Mouse (Mus musculus) liver, embryonic 15.5 days (tissue): ENCODE results near the gene Myt1l. TPM values are rescaled to one million over a fixed set of nuclear protein-coding genes. Genes with fewer than 3 reads are reported as not detected.

Experiments used
- ATAC-seq: fragments of 200-750 bp; cut with Nextera tagmentation; 2 replicates; pipeline ENCODE4 v1.8.0; 2017; ENCODE audit warnings: moderate number of reproducible peaks, mild to moderate bottlenecking, moderate library complexity; ENCODE audit not compliant: insufficient read depth
- H3K27ac ChIP-seq: fragments of 300-500 bp; sonication (generic); replicated peaks from 2 replicates; pipeline ENCODE4 v1.5.1; 2015; ENCODE audit warnings: mild to moderate bottlenecking, inconsistent platforms
- H3K27me3 ChIP-seq: fragments of 300-500 bp; sonication (generic); 2 replicates; pipeline ENCODE4 v1.6.1; 2015; ENCODE audit warnings: mild to moderate bottlenecking, inconsistent platforms
- H3K36me3 ChIP-seq: fragments of 300-500 bp; sonication (generic); replicated peaks from 2 replicates; pipeline ENCODE4 v1.6.1; 2015; ENCODE audit warnings: moderate library complexity, mild to moderate bottlenecking, inconsistent platforms
- H3K4me1 ChIP-seq: fragments of 300-500 bp; sonication (generic); replicated peaks from 2 replicates; pipeline ENCODE4 v1.6.1; 2015; ENCODE audit warnings: inconsistent platforms
- H3K4me2 ChIP-seq: fragments of 300-500 bp; sonication (generic); 2 replicates; pipeline ENCODE4 v1.6.1; 2015; ENCODE audit warnings: moderate library complexity, mild to moderate bottlenecking, inconsistent platforms
- H3K4me3 ChIP-seq: fragments of 300-500 bp; sonication (generic); replicated peaks from 2 replicates; pipeline ENCODE4 v1.5.1; 2015; ENCODE audit warnings: mild to moderate bottlenecking, inconsistent platforms
- H3K9ac ChIP-seq: fragments of 300-500 bp; sonication (generic); 2 replicates; pipeline ENCODE4 v1.6.1; 2015; ENCODE audit warnings: moderate library complexity, mild to moderate bottlenecking, inconsistent platforms
- H3K9me3 ChIP-seq: fragments of 300-500 bp; sonication (generic); replicated peaks from 2 replicates; pipeline ENCODE4 v1.6.1; 2016; ENCODE audit warnings: inconsistent platforms
- WGBS: fragments of 180-500 bp; shearing (Covaris S2); methylation state at CpG from one replicate; pipeline ENCODE4 v1.1.7; 2015; ENCODE audit warnings: mixed read lengths; ENCODE audit not compliant: insufficient replicate concordance; 5-methylcytosine and 5-hydroxymethylcytosine counted together
- polyA plus RNA-seq: library from polyadenylated mRNA; unstranded; fragments of >200 nt; fragmentation: Nextera tagmentation; extraction: Ambion mirVana; gene quantifications from 2 replicates; pipeline ENCODE4 v1.2.1, GENCODE M21; 2015

Gene Myt1l
- polyA plus RNA-seq, 1 experiment from 2014 or later, result 0.05 TPM

DNA sequence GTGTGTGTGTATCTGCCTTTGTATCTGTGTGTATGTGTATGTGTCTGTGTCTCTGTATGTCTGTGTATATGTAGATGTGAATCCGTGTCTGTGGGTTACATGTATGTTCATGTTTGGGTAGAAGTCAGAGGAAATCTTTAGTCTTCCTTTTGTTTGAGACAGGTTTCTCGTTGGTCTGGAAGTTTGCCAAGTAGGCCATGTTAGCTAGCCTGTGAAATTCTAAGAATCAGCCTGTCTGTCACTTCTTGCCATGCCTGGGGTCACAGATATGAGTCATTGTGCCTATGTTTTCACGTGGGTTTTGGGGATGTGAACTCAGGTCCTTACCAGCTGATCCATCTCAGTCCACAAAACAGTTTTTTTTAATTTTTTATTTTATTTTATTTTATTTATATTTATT is 128.9 kb downstream of the Myt1l start:
- H3K4me2 ChIP-seq, result no peak overlapping the region
- no peak for ATAC-seq
- H3K36me3 ChIP-seq, result no peaks in the 10 kb centered on the region
- 34% methylated on average over 3 of the region's 3 CpGs for WGBS
- no peak overlapping the region for H3K4me3 ChIP-seq
- H3K9ac ChIP-seq, result no peak overlapping the region
- no peaks in the 10 kb centered on the region for H3K4me1 ChIP-seq
- no peak overlapping the region for H3K27ac ChIP-seq
- H3K9me3 ChIP-seq, result no peaks in the 10 kb centered on the region
- H3K27me3 ChIP-seq, result no peaks in the 10 kb centered on the region

DNA sequence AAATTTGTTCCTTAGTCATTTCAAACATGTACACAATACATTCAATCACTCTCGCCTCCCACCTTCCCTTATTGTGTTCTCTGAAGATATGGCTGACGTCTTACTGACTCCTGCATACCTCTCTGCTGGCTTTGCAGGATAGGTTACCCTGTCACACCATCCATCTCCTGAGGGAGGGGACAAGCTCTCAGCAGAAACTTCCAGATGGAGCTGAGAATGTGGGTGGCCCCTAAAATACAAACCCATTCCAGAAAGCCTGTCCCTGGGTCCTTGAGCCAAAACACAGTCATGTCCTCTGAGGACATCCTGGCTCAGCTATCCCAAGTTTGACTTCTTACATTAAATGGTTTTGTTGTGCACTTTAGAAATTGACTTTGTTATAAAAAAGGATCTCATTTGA is 129.7 kb downstream of the Myt1l start:
- Histone ChIP-seq H3K36me3 (no peaks in the 10 kb centered on the region), H3K4me3 (no peak overlapping the region), H3K4me1 (no peaks in the 10 kb centered on the region), H3K9ac (no peak overlapping the region), H3K9me3 (no peaks in the 10 kb centered on the region), H3K4me2 (no peak overlapping the region), H3K27me3 (no peaks in the 10 kb centered on the region), H3K27ac (no peak overlapping the region)
- WGBS, result 61% methylated on average over 2 of the region's 2 CpGs
- ATAC-seq, result no peak

DNA sequence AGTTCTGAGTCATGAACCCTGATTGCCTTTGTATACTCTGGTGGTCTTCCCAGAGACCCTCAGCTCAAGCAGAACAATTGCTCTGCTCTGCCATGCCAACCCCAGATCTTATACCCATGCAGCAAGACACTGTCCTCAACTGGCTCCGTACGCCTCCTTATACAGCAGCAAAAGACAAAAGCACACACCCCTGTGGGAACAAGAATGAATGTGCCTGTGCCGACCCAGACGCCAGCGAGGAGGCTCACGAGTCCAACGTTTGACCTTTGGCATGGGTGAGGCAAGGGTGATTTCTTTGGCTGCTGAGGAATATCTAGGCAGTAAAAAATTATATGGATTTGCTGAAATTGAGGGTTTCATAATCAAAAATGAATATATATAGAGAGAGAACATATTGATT is 143.8 kb downstream of the Myt1l start:
- Histone ChIP-seq H3K27me3 (no peaks in the 10 kb centered on the region), H3K27ac (no peak overlapping the region), H3K4me3 (no peak overlapping the region), H3K9me3 (no peaks in the 10 kb centered on the region), H3K4me1 (no peaks in the 10 kb centered on the region), H3K4me2 (no peak overlapping the region), H3K9ac (no peak overlapping the region), H3K36me3 (no peaks in the 10 kb centered on the region)
- WGBS, result 73% methylated on average over 7 of the region's 7 CpGs
- ATAC-seq, result no peak

DNA sequence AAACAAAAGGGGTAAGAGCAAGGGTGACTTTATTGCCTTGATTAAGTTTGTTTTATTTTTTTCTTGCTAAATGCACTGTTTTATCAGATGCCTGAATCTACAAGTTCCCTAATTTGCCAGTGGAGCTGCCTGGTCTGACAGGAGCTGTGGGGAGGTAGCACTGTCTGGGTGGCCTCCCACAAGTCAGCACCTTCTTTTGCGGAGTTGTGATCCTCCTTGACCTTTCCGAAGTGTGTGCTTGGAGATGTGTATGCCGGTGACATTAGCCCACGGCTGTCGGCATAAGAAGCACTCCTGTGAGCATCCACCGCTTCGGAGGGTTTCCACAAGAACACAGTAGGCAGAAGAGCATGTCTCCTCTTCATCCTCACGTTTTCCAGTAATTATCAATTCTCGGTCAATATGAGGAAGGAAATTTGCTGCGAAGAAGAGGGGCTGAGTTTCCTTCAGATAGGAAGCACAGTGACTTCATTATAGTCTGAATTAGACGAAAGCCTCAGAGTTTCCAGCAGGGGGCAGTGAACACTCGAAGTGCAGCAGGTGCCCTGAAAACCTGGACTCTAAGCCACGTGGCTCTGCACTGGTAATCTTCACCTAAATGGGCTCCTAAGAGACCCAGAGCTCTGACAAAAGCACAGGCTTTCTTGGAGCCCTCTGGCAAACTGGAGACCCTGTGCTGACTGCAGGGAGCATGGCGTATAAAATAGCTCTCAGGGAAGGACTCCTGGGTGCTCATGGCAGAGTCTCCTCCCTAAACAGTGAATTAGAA is 147.6 kb downstream of the Myt1l start:
- no peak overlapping the region for H3K4me3 ChIP-seq
- H3K27ac ChIP-seq, result no peak overlapping the region
- H3K27me3 ChIP-seq, result no peaks in the 10 kb centered on the region
- WGBS, result 37% methylated on average over 14 of the region's 14 CpGs
- no peaks in the 10 kb centered on the region for H3K9me3 ChIP-seq
- ATAC-seq, result no peak
- H3K36me3 ChIP-seq, result no peaks in the 10 kb centered on the region
- H3K4me2 ChIP-seq, result no peak overlapping the region
- H3K9ac ChIP-seq, result no peak overlapping the region
- no peaks in the 10 kb centered on the region for H3K4me1 ChIP-seq

DNA sequence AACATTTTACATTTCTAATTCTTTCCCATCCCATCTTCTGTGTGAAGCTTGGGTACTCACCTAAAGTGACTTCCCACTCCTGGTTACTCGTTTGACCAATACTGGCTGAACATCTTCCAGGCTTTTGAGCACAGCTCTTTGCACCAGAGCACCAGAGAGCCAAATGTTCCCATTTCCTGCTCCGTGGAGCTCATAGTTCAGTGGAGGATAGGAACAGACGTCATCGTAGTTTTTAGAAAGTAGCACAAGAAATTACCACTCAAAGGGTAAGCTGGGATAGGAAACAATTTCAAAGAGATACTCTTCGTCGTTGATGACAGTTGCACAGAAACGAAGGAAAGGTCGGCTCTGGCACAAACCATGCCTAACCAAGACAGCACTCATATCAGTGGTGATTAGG is 154.2 kb downstream of the Myt1l start:
- no peaks in the 10 kb centered on the region for H3K27me3 ChIP-seq
- no peaks in the 10 kb centered on the region for H3K36me3 ChIP-seq
- no peak overlapping the region for H3K27ac ChIP-seq
- 54% methylated on average over 8 of the region's 8 CpGs for WGBS
- no peak overlapping the region for H3K4me2 ChIP-seq
- no peaks in the 10 kb centered on the region for H3K9me3 ChIP-seq
- H3K4me3 ChIP-seq, result no peak overlapping the region
- H3K4me1 ChIP-seq, result no peaks in the 10 kb centered on the region
- H3K9ac ChIP-seq, result no peak overlapping the region
- no peak for ATAC-seq

DNA sequence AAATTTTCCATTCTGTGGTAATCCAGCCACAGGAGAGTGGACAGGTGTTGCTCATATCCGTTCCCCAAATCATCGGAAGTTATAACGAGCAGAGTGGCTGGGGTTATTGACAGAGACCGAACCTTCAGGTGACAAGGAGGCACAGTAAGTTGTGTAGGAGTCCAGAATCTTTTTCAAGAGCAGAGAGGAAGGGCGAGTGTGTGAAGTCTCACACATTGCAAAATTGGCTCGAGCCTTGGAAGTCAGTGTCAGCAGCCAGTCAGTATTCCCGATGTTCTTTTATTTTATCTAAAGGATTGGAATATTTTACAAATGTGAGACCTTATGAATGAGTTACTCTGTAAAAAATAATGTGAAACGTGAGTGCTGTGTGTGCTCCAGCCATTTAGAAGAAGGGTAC is 154.8 kb downstream of the Myt1l start:
- Histone ChIP-seq H3K27me3 (no peaks in the 10 kb centered on the region), H3K4me1 (no peaks in the 10 kb centered on the region), H3K4me3 (no peak overlapping the region), H3K27ac (no peak overlapping the region), H3K36me3 (no peaks in the 10 kb centered on the region), H3K9ac (no peak overlapping the region), H3K9me3 (no peaks in the 10 kb centered on the region), H3K4me2 (no peak overlapping the region)
- ATAC-seq, result no peak
- WGBS, result 60% methylated on average over 8 of the region's 8 CpGs

DNA sequence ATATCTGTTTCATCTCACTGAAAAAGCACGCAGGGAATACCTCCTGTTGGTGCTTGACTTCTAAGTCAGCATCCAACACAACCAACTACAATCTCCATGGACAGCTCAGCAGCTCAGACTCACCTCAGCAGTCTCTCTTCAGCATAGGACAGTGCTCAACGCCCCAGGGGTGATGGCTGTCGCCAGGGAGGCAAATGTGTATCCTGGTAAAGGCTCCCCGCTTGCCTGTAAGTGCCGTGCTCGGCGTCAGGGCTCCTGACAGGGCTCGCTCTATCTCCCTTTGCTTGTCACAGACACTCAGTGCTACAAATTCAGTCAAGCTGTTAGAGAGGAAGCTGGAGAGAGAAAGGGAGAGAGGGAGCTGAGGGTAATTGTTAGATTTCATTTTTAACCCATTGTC is 158.1 kb downstream of the Myt1l start:
- Histone ChIP-seq H3K9me3 (no peaks in the 10 kb centered on the region), H3K4me1 (no peaks in the 10 kb centered on the region), H3K4me3 (no peak overlapping the region), H3K27me3 (no peaks in the 10 kb centered on the region), H3K36me3 (no peaks in the 10 kb centered on the region), H3K9ac (no peak overlapping the region), H3K4me2 (no peak overlapping the region), H3K27ac (no peak overlapping the region)
- 43% methylated on average over 8 of the region's 8 CpGs for WGBS
- ATAC-seq, result no peak

DNA sequence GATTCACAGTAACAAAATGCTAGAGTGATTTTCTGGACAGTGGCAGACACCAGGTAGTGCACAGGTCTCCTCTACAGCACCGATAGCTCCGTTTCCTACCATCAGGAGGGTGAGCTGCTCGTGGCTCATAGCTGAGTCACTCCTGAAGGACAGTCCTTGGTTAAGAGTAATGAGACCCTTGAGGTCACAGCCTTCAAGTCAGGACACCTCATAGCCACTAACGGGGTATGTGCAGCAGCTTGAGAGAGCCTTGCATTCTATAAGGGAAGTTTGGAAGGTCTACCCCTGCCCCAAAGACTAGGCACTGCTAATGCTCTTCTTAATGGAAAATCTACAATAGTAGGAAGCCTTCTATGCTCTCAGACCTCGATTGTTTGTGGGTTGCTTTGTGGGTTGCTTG is 163.4 kb downstream of the Myt1l start:
- no peak overlapping the region for H3K4me2 ChIP-seq
- H3K27me3 ChIP-seq, result no peaks in the 10 kb centered on the region
- WGBS, result 36% methylated on average over 5 of the region's 5 CpGs
- H3K27ac ChIP-seq, result no peak overlapping the region
- ATAC-seq, result no peak
- no peaks in the 10 kb centered on the region for H3K9me3 ChIP-seq
- no peak overlapping the region for H3K9ac ChIP-seq
- H3K36me3 ChIP-seq, result no peaks in the 10 kb centered on the region
- H3K4me1 ChIP-seq, result no peaks in the 10 kb centered on the region
- no peak overlapping the region for H3K4me3 ChIP-seq

DNA sequence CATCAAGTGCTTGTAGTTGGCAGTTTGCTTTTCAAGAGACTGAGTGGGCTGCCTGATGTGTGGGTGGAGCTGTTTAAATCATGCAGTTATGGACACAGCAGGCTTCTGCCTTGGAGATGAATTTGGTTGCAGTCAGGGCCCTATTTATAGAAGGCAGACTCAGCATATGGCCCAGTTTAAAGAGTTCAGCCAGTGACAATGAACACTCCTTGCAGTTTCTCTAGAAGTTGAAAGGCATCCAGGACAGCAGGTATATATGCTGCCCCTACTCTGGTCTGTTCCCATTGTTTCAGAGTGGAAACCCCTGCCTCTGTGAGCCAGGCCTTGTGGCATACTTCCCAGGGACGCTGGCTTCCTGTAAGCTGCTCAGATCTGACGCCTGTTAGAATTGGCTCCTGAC is 167.0 kb downstream of the Myt1l start:
- H3K9ac ChIP-seq, result no peak overlapping the region
- H3K27ac ChIP-seq, result no peak overlapping the region
- no peaks in the 10 kb centered on the region for H3K4me1 ChIP-seq
- H3K36me3 ChIP-seq, result no peaks in the 10 kb centered on the region
- H3K9me3 ChIP-seq, result no peaks in the 10 kb centered on the region
- WGBS, result 24% methylated on average over 2 of the region's 2 CpGs
- no peak for ATAC-seq
- no peaks in the 10 kb centered on the region for H3K27me3 ChIP-seq
- H3K4me3 ChIP-seq, result no peak overlapping the region
- no peak overlapping the region for H3K4me2 ChIP-seq

DNA sequence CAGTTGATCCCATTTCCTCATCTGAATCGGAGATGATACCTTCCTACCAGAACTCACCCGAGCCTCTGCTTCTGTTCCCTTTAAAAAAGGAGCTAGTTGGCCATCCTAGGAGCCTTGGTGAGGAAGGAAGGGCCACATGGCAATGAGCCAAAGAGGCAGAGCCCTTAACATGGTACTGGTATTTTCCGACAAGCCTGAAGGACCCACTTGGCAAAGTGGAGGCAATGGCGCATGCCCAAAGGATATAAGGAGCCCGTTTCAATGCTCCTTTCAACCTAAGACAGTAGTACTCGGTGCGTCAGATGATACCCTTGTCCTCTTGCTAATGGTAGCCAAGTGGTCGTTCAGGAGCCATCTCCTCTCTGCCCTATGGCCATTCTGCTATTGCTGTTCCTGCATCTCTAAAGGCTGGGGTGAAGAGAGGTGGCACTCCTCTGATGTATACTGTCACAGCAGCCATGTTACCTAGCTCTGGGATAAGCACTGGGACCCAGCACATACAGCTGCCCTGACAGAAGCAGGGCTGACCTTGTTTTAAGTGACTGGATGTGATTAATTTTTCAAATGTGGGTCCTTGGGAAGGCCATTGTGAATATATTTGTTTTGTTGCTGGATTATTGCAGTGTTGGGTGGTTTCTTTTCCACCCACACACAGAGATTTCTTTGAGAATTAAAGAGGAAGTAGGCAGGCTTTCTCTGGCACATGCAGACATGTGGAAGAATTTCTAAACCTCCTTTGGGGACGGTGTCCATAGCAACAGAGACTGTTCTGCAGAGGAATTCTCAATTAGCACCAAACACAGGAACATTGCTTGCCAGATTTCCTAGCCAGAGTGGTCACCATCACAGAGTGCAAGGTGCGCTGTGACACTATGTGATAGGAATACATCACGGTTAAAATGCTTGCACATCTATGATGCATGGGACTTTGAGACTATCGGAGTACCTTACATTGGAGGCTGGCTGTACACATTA is 169.6 kb downstream of the Myt1l start:
- Histone ChIP-seq H3K4me3 (no peak overlapping the region), H3K4me1 (no peaks in the 10 kb centered on the region), H3K27me3 (no peaks in the 10 kb centered on the region), H3K9me3 (no peaks in the 10 kb centered on the region), H3K27ac (no peak overlapping the region), H3K4me2 (no peak overlapping the region), H3K9ac (no peak overlapping the region), H3K36me3 (no peaks in the 10 kb centered on the region)
- WGBS, result 61% methylated on average over 12 of the region's 12 CpGs
- no peak for ATAC-seq

DNA sequence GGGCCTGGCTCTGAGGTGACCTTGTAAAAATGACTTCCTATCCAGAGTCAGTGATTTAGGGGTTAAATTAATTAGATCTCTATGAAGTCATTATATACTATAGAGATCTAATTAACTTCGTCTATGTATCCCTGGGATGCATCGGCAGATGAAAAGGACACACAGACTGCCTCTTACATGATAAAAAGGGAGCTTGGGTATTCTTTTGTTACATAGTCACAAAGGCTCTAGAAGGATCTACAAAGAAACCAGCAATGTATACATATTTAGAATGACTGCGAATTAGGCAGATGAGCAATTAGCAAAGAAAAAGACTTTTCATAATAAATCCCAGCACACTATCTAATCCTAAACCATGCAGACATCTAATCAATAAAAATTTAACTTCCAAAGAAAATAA is 170.4 kb downstream of the Myt1l start:
- WGBS, result 53% methylated on average over 3 of the region's 3 CpGs
- Histone ChIP-seq H3K27ac (no peak overlapping the region), H3K27me3 (no peaks in the 10 kb centered on the region), H3K36me3 (no peaks in the 10 kb centered on the region), H3K4me3 (no peak overlapping the region), H3K4me2 (no peak overlapping the region), H3K4me1 (no peaks in the 10 kb centered on the region), H3K9me3 (no peaks in the 10 kb centered on the region), H3K9ac (no peak overlapping the region)
- ATAC-seq, result no peak
